Mouse (Mus musculus): ENCODE data around the gene Npas3.

The Npas3 gene

DNA sequence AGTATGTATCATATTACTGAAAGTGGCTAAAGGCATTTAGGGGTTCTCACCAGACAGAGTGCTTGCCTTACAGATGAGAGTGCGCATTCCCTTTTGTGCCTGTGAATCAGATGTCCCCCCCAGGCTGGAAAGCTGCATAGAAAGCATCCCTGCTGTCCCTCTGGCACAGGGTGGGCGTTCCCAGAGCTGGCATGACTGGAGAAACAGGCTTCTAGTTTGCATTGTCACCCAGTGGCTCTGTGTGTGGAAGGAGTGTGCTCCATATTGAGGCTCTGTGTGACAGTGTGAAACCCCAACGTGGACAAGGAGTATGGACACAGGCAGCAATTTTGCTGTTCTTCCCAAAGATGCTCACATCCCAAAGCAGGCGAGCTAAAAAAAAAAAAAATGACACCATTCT is 515.7 kb downstream of the Npas3 start:
- DNase-seq (ENCODE audit: extremely low read depth, insufficient read length, low spot score): no peak

DNA sequence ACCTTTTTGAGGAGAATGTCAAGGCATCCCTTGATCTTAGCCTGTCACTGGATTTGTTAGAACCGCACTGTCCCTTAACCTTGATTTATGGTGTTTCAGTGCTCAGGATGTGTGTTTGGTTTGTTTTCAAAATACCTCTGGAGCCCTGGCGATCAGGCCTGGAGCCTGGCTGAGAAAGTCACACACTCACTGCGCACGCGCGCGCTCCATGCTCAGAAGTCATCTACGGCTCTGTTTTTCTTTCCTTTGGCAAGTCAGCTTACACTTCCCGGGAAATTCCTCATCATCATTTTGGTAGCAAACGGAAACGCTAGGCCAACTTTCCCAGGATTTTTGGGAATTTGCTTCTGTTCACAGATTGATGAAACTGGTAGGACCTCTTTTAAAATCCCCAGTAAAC is 519.9 kb downstream of the Npas3 start:
- no peak for DNase-seq (ENCODE audit: extremely low read depth, insufficient read length, low spot score)

DNA sequence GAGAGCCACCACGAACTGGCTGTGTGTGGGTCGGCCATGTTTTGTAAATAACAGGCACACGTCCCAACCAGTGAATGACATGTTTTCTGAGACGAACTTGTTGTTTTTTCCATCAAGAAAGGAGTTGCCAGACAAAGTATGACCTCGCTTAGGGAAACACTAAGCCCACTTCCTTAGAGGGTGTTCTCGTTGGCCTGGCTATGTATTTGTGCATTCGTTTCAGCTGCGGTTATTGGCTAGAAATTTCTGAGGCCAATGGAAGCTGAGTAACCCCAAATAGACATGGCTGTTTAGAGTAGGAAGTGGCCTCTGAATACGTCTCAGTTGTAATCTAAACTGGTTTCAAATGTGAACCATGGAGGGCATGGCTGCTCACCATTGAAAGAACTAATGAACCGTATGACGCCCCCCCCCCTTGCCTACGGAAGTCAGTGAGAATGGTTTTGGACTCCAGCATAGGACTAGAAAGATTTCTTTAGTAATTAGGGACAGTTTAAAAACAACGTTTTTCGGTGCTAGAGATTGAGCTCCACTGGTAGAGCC is 523.0 kb downstream of the Npas3 start:
- no peak for DNase-seq (ENCODE audit: extremely low read depth, insufficient read length, low spot score)

DNA sequence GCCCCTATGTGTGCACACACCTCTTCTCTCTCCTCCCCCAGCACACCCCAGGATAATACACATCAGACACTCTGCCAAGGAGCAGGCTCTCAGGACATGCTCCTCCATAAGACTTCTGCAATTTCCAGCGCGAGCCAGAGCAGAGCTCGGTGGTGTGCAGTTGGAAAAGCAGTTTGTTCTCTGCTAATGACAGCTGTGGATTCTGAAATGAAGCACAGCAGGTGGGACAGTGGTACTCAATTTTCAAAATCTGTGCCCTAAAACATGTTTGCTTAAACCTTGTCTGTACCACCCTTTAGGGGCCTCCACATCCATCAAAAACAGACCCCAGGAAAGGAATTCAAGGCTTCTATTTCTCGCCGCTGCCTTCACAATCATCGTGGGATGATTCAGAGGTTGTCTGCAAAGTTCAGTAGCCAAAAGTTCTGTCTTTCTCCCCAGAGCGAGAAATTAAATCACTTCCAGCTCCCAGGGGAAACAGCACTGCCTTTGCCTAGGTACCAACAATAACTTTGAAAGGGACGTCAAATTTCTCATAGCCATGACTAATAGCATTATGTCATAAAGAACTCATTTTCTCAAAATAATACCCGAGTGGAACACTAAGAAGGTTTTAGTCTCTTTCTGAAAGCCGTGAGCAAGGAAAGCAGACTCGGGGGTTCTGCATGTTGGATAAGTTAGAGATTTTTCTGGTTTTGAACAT is 533.5 kb downstream of the Npas3 start:
- peak; percentile 10 for DNase-seq (ENCODE audit: extremely low read depth, insufficient read length, low spot score)

DNA sequence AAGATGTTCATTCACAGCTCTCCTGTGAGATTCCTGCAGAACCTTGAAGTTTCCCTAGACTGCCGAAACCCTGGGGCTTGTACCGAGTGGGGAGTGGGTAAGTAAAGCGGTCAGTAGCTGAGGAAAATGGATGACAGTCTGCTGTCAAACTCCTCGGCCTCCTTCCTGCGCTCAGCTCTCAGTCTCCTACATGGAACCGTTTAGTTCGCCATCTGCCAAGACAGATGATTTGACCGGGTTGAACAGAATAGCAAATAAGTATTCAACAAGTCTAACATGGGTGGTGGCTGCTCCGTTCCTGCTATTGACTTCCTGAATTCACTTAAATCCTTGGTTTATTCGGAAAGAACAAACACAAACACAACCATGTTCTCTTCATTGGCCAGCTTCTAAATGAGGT is 541.0 kb downstream of the Npas3 start:
- no peak for DNase-seq (ENCODE audit: extremely low read depth, insufficient read length, low spot score)

DNA sequence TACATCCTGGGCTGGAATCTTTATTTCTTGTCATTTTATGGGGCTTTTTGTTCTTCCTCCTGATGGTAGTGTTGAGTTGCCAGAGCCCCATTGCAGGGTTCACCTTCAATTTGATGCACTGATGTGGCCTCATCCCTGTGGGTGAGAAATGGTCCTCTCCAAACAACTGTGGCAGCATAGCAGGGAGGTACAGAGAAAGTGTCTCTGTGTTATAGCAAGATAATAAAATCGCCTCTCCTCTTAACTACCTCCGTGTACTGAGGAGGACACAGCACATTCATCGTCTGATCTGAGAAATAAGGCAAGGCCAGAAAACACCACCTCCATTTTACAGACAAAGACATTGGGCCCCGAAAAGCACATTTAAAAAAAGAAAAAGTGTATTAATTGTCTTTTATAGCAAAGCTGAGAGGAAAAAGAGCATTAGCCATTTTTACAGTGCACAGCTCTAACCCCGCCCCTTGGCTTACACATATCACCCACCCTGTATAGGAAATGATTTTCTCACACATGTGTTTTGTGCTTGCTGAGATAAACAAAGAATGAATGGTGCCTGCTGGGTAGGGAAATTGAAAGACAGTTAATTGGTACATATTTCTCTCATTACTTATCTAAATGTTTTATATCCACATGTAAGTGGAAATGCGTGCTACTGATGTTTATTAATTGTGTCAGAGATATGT is 546.4 kb downstream of the Npas3 start:
- no peak for DNase-seq (ENCODE audit: extremely low read depth, insufficient read length, low spot score)

DNA sequence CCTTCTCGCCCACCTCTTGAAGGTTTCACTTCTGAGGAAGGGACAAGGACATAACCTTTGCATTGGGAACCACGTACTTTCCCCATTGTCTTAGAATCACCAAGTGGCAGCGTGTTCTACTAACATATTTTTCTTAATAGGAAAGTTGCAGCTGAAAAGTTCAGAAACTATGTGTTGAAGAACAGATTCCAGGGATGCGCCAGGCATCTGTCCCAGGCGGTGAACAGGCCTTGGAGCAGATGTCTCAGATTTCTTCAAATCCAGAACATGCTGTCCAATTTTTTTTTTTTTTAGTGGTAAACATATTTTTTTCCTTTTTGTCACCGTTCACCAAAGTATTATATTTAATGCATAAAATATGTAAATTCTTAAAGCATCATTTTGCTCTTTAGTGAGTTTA is 553.4 kb downstream of the Npas3 start:
- DNase-seq (ENCODE audit: extremely low read depth, insufficient read length, low spot score): no peak

DNA sequence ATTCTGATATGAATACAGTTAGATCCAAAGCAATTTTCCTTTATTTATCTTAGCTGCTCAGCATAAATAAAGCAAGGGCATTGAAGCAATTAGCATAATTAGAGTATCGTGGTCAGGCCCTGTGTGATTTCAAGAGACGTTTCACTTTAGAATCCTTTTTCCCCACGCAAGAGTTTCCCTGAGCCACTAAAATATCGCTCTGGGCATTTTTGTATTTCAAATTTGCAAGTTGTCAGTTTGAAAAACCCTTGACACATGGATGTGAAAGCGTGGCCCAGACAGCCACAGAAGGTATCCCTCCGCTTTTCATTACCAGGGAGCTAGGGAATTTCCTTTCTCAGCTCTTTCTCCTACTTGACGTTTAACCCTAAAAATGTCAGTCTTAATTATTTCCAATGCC is 553.9 kb downstream of the Npas3 start:
- no peak for DNase-seq (ENCODE audit: extremely low read depth, insufficient read length, low spot score)

DNA sequence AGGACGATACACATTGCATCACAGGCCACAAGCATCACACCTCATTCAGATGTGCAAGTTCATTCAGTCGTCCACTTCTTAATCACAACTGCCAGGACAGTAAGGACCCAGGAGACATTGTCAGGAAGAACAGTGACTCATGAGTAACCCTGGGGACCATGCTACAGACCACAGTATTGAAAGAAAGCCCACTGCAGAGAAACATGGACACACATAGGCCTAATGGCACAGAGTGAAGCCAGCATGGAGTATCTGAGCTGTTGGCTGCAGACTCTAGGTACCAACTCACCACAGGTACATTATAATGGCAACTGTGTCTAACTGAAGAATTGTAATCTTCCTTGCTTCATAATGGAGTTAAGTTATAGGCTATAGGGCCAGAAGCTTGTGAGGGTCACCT is 561.6 kb downstream of the Npas3 start:
- DNase-seq (ENCODE audit: extremely low read depth, insufficient read length, low spot score): no peak

DNA sequence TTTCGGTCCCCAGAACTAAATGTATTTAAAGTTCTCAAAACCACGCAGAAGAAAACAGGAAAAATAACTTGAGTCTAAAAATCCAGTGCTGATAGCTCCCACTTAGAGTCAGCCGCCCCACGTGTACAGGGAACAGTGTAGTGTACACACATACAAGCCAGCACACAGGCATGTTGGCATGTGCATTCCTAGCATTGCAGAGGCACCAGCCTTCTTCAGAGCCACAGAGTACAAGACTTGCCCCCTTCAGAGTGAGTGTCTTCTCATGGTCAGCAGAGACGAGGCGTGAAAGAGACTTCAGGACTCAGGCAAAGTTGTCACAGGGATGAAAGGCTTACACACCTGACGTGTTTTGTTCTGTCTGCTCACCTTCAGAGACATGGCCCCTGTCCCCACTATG is 565.8 kb downstream of the Npas3 start:
- DNase-seq (ENCODE audit: extremely low read depth, insufficient read length, low spot score): no peak

DNA sequence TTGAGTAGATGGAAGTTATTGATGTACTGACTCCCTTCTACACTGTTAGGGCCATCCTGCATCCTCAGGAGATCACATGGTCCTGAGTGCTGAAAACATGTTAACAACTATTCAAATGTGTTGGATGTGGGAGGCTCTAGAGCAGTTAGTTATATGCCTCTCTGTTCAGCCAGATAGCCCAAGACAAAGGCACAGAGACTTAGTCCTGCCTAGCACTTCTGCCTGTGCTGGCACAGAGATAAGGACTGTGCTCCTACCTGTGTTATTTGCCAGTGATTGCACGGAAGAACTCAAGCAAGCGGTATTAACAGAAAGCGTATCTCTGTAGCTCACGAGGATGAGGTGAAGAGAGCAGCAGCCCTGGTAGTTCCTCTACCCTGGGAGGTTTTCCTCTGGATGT is 571.5 kb downstream of the Npas3 start:
- no peak for DNase-seq (ENCODE audit: extremely low read depth, insufficient read length, low spot score)

DNA sequence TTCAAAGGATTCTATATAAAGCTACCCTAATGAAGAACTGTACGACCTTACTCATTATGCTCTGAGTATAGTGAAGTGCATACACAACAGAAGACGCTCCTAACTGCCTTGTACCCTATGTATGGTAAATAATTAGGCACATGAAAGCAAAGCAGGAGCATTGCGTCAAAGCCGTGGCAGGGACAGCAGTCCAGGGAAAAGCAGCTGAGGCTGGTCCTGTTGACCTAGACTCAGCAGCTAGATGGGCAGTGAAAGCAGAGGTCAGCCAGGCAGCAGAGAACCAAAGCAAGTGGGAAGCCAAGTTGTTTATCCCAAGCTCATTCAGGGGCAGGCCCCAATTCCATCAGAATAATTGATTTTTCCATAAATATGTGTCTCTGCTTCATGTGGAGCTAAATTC is 574.4 kb downstream of the Npas3 start:
- DNase-seq (ENCODE audit: extremely low read depth, insufficient read length, low spot score): no peak

DNA sequence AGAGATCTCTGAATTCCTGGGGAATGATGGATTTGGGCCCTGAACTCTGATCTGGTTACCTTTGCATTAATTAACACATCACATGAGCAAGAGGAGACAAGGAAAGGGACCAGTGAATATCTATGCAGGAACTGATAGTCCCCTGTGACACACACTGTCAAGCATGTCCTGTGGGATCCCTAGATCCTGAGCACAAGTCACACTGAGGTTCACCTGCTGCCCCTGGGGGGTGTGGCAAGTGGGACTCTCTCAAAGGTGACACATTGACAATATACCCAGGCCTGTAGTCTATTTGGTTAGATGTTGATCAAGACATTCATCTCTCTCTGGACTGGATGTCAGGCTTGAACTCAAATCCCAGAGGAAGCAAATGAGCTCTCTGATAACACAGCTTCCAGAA is 576.8 kb downstream of the Npas3 start:
- no peak for DNase-seq (ENCODE audit: extremely low read depth, insufficient read length, low spot score)

DNA sequence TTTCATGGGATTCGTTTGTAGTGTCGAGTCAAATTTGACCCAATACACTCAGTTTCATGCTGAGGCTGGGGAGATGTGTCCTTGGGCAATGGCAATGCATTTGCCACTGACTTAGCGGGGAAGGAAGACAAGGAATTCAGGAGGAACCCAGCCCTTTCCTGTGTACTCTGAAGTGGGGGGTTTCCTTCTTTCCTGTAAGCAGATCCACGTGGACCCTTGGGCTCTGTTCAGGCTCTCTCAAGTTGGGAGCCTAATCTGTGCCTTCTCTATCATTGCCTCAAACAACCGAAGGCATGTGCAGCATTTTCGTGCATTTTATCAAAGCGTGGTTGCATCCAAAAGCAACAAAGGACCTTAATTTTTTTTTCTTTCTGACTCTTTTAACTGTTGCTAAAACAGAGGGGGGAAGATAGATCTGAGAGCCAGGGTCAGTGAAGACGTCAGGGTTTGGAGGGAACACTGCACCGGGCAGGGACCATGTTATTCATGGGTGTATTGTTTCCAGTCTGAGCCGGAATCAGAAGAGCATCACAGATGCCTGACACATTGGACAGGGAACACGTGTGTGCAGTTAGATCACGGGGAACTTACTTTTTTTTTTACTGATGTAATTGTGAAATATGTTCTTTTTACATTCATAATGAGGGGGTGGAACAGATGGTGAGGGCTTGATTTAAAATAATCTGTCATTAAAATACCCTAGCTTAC is 577.6 kb downstream of the Npas3 start:
- DNase-seq (ENCODE audit: extremely low read depth, insufficient read length, low spot score): no peak

DNA sequence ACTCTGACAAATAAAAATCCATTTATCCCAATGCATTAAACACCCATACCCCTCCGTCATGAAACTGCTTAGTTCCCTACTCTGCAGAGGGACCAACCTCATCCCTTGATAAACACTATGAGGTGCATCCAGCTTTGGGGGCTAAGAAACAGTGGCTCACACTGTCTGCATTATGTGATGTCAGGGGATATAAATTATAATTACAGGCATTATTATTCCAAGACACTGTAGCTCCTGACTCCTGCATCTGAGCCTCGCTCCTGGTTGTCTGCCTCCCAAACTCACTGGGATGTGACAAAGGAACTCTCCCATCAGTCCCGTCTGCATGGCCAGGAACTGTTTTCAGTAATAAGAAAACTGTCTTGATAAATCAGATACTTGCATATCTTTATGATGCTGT is 578.3 kb downstream of the Npas3 start:
- no peak for DNase-seq (ENCODE audit: extremely low read depth, insufficient read length, low spot score)

DNA sequence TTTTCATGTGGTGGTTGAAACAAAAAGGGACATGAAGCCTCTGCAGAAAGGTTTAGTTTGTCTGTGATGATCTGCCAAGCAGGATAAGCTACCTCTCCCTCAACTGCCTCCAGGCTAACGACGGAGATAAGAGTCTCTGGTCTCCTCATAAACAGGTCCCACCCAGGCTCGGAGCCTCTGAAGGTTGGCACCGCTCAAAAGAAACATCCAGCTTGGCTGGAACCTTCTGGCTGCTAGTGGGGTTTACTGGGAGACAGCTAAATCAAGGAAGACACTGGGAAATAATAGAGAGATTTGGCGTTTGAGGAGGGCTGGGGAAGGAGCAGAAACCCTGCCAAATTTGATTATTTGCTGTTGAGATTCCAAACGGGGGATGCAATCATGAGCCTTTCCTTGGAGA is 584.1 kb downstream of the Npas3 start:
- no peak for DNase-seq (ENCODE audit: extremely low read depth, insufficient read length, low spot score)

DNA sequence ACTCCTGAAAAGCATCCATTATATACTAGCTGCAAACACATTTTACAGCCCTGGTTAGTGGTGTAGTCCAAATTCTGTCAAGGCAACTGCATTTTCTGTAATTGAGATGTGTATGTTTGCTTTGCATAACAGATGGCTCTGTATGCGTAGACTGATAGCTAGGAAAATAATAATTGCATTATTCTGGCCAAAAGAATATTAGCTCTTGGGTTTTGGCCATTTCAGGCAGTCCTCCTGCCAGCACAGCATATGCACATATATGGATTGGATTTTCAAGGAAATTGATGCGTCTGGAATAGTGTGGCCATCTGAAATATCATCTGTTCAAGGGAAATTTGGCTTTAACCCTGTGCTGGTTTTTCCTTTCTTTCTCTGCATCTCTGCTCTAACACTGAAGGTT is 584.9 kb downstream of the Npas3 start:
- DNase-seq (ENCODE audit: extremely low read depth, insufficient read length, low spot score): no peak

DNA sequence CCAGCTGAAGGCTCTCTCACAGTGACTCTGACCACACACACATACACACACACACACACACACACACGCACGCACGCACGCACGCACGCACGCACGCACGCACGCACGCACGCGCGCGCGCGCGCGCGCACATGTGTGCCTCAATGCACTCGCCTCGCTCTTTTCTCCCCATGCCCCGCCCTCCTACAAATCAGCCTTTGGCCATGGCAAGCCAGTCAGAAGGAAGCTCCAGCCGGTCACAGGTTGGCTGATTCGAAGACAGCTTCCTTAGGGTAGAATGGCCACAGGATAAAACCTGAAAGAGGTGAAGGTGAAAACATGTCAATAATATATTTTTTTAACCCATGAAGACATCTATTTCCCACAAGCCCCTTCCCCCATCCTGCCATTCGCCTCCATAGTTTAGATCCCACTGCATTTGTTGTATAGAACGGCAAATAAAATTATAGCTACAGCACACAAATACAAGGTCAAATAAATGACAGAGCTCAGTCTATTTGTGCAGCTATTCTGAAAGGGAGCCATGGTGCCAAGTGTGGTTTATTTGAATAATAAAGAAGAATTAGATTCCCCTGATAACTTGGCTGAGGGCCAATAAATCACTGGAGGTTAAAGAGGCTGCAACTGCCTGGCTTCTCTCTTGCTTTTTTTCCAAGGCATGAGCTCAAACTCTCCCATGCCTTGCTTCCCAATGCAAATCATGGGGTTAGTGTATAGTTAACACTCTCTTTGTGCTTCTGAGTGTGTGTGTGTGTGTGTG is 587.7 kb downstream of the Npas3 start:
- DNase-seq (ENCODE audit: extremely low read depth, insufficient read length, low spot score): no peak

DNA sequence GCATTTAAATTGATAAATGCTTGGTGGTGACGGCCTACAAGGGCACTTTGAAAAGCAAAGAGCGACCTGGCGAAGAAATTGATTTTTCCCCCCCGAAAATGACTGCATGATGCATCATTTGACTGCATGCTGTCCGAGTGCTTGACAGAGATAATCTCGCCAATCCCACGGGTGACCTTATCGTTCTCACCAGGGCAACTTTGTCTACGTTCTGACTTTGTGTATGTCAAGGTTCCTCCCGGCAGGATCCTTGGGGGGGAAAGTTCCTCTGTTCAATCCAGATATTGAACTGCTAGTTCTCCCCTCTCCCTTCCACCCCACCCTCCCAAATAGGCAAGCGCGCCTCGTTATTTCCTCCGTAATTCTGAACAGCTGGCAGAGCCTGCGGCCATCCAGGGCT is 588.9 kb downstream of the Npas3 start:
- DNase-seq (ENCODE audit: extremely low read depth, insufficient read length, low spot score): no peak

DNA sequence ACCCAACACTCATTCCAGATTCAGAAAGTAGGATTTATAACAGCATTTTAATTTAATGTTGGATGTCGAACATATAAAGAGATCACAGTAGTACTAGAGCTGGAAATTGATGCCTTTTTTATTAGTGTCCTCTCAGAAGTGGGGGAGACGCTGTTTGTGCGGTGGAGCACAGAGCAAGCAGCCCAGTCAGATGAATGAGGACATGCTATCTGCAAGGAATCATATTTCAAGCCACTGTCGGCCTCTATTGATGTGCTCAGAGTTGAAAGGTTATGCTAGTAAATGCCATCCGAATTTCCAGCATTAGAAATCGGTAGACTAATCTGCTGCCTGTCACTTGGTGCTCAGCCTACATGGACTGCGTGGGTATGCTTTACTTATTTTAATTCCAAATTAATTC is 590.1 kb downstream of the Npas3 start:
- DNase-seq (ENCODE audit: extremely low read depth, insufficient read length, low spot score): no peak

All from 3134 (cell line).